Mouse (Mus musculus): ENCODE results near the gene Chn2.

DNA sequence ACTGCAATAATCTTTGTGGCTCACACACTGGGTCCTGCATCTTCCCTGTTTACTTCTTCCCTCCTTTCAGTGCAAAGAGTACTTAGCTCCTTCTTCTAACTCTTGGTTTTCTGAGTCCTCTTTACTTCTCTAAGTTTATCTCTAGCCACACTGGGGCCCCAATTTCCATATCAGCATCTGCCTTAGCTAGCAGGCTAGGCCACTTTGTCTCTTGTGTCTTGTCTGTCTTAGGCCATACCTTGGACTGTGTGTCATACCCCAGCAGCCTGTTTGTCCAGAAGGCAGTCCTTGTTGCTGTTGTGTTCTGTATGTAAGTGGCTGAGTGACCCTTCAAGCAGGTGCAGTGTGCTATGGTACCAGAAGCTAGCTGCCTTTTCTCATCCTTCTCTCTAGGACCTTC is 124.3 kb downstream of the Chn2 start:
- TF ChIP-seq MAZ (IDR thresholded peaks at IDR 0.05; ENCODE audit: low read depth, low read length) (no peak), E2F4 (IDR thresholded peaks at IDR 0.05; ENCODE audit: borderline replicate concordance, low read depth, low read length) (no peak), TBP (IDR thresholded peaks at IDR 0.05; ENCODE audit: low read depth, low read length) (no peak), CTCF (IDR thresholded peaks at IDR 0.05 in 2 of 3, conservative IDR thresholded peaks at IDR 0.05 in 1 of 3; ENCODE audit: control insufficient read depth in 1 of 3, insufficient read depth in 1 of 3, low read depth in 2 of 3, low read length in 3 of 3, poor library complexity in 1 of 3, severe bottlenecking in 1 of 3) (no peak)
